Mouse (Mus musculus) gastrocnemius, adult 8-10 months (tissue): ENCODE data around the gene Rnf123. TPM values are rescaled to one million over a fixed set of nuclear protein-coding genes. Genes with fewer than 3 reads are reported as not detected.

Source experiments
- DNase-seq, 2 experiments: peaks; one replicate each; pipeline ENCODE4 v3.0.0; 2022; ENCODE audit warnings: low spot score in 2 of 2
- total RNA-seq, 4 experiments: library from RNA; stranded (reverse); gene quantifications; 2 replicates each; pipeline ENCODE4 v1.2.4; 2022

Rnf123 gene
- total RNA-seq, 4 experiments from 2014 or later, result 137 to 185 (median 161) TPM

DNA sequence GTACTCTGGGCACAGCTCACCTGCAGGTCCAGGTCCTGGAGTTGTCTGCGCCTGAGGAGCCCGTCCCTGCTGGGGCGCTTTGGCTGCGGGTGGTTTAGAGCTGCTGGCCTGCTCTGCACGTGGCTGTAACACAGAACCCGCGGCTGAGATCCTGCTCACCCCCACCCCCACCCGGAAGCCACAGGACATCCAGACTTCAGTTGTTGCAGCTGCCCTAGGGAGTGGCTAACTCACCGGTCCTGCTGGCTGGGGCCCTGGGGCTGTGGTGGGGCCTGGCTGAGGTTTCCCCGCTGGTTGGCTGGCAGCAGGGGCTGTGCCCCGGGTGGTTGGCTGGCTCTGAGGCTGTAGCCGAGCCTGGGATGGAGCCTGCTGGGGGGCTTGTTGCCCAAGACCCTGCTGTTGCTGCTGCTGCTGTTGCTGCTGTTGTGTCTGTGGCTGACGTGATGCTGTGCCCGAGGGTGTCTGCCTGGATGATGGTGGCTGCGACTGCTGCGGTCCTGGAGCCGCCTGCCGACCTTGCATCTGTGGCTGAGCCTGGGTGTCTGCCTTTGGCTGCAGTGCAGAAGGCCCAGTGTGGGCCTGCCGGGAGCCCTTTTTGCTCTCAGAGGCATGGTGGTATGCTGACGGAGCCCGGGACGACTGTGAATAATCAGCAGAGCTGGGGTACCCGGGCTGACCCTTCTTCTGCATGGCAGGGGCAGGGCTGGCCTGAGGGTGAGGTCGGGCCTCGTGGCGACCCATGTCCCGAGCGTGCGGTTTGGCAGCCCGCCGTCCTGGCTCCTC, 21.8 kb upstream of the Rnf123 start:
- no peak for DNase-seq

- no peak for DNase-seq
Observed at GRCm38 (mm10) chr9:108099619-108100018, 16.5 kb upstream of the Rnf123 start.

- DNase-seq, result no peak
Observed at GRCm38 (mm10) chr9:108095949-108096712, 13.0 kb upstream of the Rnf123 start.

- DNase-seq, result no peak
Observed at GRCm38 (mm10) chr9:108095518-108095917, 12.4 kb upstream of the Rnf123 start.

DNA sequence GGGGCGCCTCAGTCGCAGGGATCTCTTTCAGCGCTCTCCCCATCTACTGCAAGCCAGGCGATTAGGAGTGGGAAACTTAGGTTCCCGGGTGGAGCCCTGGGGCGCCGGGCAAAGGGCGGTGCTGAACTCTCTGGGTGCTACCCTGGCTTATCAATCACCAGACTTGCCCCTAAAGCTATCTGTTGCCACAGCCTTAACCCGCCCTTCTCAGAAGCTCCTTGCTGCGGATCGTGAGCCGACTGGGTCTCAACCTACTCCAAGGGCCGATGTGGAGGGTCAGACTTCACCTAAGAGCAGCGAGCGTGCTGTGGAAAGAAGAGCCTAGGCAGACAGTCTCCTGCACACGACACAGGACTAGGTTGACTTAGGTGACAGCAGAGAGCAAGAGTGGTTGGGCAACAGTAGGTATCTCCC, 11.9 kb upstream of the Rnf123 start:
- DNase-seq, result no peak

GRCm38 (mm10) chr9:108094184-108094941, 11.2 kb upstream of the Rnf123 start, which contains the start of gene Apeh:
Gene Apeh (minus strand): TSS chr9:108094606.
- peak; percentile 95 for DNase-seq

DNA sequence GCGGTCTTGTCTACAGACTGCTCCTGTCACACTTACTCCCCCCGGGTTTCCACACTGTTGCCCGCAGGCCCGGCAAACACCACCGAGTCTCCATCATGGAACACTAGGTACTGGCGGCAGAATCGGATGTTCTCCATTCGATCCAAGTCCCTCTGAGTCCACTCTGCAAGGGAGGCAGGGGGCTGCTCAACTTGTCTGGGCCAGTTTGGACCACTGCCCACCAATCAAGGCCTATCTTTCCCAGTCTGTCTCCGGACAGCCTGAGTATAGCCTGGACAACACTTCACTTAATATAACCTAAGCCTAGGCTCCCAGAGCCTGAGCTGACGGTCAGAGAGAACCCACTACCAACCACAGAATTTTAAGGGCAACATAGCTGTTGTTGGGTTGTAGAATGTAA, 10.4 kb upstream of the Rnf123 start:
- DNase-seq, result no peak

- no peak for DNase-seq
Observed at GRCm38 (mm10) chr9:108090611-108091120, 7.5 kb upstream of the Rnf123 start.

- no peak for DNase-seq
Observed at GRCm38 (mm10) chr9:108085261-108085660, 2.1 kb upstream of the Rnf123 start.

- no peak for DNase-seq
Observed at GRCm38 (mm10) chr9:108083561-108083960, 415 bp upstream of the Rnf123 start.

DNA sequence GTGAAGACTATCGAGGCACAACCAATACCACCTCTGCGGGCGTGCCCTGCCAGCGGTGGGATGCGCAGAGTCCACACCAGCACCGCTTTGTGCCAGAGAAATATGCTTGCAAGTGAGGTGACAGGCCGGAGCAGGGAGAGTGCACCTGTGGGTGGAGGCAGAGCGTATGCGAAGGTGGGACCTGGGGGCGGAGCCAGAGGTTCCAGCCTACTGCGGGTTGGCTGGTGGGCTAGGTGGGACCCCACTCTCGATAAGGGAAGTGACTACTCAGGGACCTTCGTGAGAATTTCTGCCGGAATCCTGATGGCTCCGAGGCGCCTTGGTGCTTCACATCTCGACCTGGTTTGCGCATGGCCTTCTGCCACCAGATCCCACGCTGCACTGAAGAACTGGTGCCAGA, 597 bp downstream of the Rnf123 start:
- no peak for DNase-seq

- no peak for DNase-seq
Observed at GRCm38 (mm10) chr9:108080168-108080567, 3.0 kb downstream of the Rnf123 start, which contains the start of gene Mst1. Gene Mst1 (plus strand): TSS chr9:108080436.

DNA sequence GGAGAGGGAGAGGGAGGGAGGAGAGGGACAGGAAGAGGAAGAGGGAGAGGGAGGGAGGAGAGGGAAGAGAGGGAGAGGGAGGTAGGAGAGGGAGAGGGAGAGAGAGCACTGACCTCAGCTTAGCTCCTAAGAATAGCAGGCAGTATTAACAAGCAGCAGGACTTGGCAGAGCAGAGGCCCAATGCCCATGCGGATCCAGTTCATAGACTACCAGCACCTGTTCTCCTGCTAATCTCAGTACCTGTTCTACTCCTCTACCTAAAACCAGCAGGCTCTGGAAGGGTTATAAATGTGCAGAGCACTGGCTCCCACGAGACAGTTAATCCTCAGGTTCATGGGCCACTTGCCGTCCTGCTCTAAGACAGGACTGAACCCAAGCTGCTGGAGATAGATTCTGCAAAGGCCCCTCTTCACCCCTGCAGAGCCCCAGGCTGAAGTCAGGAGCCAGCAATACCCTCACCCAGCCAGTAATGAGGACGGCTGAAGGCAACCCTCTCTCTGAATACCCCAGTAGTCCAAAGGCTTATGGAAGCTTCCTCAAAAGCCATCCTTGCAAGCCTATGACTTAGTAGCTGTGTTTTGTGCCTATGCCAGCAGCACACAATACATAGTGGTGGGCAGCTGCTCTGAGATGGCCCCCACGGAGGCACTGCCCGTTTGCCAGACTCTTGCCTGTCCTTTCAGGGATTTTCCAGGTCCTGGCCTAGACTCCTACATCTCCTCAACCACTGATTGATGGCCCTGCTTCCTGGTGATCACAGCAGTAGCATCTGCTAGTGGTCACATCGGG, 9.8 kb downstream of the Rnf123 start:
- DNase-seq, result peak; percentile 55 to 66

GRCm38 (mm10) chr9:108072481-108072924, 10.6 kb downstream of the Rnf123 start:
- no peak for DNase-seq

GRCm38 (mm10) chr9:108071801-108072200, 11.3 kb downstream of the Rnf123 start:
- no peak for DNase-seq

GRCm38 (mm10) chr9:108069529-108069928, 13.6 kb downstream of the Rnf123 start:
- no peak for DNase-seq

DNA sequence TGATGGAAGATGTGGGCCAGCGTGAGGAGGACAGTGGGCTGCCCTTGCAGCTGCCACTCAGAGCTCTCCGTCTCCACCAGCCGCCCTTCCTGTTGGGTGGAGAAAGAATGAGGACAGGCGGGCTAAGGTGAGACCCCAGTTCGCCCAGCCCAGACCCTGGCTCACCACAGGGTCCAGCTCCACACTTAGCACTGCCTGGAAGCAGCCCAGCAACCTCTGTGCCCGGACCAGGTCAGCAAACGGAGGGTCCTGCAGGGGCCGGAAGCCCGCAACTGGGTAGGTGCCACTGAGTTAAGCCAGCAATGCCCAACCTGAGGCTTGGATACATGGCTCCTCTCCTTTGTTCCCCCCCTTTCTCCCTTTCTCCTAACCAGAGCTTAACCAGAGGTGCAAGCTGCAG, 14.1 kb downstream of the Rnf123 start:
- no peak for DNase-seq

GRCm38 (mm10) chr9:108067900-108068299, 15.2 kb downstream of the Rnf123 start:
- DNase-seq, result peak; percentile 79 to 81

DNA sequence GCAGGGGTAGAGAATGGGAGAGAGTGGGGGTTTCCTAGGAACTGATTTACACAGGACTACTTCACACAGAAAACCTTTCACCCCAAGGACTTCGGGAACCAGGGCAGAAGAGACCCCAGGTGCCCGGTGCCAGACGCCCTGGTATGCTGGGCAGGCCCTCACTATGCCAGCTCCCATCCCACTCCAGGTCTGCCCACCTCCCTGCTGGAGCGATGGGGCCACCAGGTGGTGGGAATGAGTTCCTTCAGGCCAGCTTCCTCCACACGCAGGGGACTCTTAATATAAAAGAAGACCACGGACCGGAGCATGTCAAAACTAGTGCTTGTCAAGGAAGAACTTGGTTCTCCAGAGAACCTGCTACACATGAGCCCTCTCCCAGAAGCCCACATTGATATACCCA, 15.9 kb downstream of the Rnf123 start:
- DNase-seq, result no peak

DNA sequence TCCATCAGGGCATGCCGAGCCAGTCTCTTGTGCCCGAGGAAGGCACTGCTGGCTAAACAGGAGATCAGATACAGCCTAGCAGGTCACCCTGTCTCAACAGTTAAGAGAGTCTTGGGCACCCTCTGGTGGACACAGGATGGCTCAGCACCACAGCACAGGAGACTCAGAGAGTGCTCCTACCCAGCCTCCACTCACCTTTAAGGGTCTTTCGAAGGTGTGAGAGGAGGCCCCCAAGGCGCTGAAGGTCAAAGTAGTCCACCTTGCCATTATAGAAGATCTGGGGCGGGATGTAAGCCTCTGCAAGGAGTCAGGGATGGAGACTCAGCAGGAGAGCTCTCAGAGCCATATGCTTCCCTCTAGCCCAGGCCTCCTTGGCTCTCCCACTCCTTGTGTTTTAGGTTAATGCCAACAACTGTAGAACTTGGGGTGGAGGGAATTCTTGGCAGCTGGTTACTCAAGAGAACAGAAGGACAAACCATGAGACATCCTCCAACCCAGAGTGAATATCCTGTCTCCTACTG, 17.6 kb downstream of the Rnf123 start:
- DNase-seq, result peak; percentile 65 to 68
